Mouse (Mus musculus): ENCODE data around the gene Aqp5. TPM values are rescaled to one million over a fixed set of nuclear protein-coding genes. Genes with fewer than 3 reads are reported as not detected.
A peak's percentile ranks its signal among the peaks of the same experiment; 100 is the strongest.

The Aqp5 gene
- total RNA-seq, 1 experiment = 2.9 TPM

DNA sequence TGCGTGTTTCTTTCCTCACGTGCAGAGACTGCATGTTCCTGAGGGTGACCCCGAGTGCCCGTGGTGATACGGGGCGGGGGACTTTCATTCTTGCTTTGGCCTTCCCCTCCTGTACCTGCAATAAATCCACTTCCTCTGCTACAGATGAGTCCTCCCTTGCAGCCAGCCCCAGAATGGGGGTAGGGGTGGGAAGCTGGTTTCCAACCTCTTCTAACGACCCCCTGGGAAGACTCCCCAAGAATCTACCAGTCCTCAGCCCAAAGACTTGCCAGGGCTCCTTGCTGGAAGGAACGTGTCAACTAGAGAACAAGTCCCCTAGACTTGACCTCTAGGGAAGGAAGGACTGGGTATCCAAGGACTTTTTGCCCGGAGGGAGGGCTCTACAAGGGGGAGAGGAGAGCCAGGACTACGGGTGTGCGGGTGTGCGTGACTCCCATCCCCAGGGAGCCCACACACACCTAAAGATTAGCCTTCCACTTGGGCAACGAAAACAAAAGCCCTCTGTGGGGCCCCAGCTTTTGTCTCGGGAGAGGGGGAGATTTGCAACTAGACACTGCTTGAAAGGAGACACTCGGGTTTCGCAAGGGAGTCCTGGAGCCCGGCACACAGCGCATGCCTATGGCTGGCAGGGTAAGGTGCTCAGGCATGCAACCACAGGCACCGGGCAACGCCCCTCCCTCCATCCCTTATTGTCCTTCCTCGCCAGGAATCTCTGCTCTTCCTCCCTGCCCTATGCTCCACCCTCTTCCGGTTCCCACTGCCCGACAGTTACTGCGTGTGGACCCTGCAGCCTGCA is 6.0 kb upstream of the Aqp5 start:
- Histone ChIP-seq H3K27ac (ENCODE audit: insufficient read depth, low read depth, low read length, poor library complexity, severe bottlenecking) (no peak overlapping the region), H3K9me3 (ENCODE audit: control insufficient read depth, insufficient read depth, low read depth, low read length) (no peaks in the 10 kb centered on the region), H3K36me3 (ENCODE audit: control insufficient read depth, insufficient read depth, low read length, poor library complexity, severe bottlenecking) (no peaks in the 10 kb centered on the region), H3K4me1 (ENCODE audit: control insufficient read depth in 2 of 2, insufficient read depth in 2 of 2, low read length in 2 of 2, poor library complexity in 1 of 2) (peaks cover 6 to 18% of the 10 kb centered on the region in 2 experiments; a peak in 3 of 4 replicates), H3K4me3 (ENCODE audit: insufficient read depth in 1 of 2, low read depth in 1 of 2, low read length in 2 of 2, poor library complexity in 1 of 2, severe bottlenecking in 1 of 2) (peak overlapping the region; percentile 47 to 65), H3K9ac (ENCODE audit: insufficient read depth, low read depth, low read length, poor library complexity, severe bottlenecking) (peak overlapping the region; percentile 40; the same call in 1 of the 2 replicates)
- in situ Hi-C loops (cut with MboI; ENCODE audit: low sequenced_read_pairs in 2 of 2, unreplicated experiment in 2 of 2) = no loop called here
- DNase-seq (ENCODE audit: low read depth, low spot score) = peak; percentile 55
- TF ChIP-seq CHD2 (IDR thresholded peaks at IDR 0.05; ENCODE audit: low read depth, low read length) (no peak), ZNF384 (IDR thresholded peaks at IDR 0.05; ENCODE audit: low read depth, low read length) (no peak), HCFC1 (IDR thresholded peaks at IDR 0.05; ENCODE audit: borderline replicate concordance, insufficient read depth, low read length) (no peak), ZC3H11A (IDR thresholded peaks at IDR 0.05; ENCODE audit: borderline replicate concordance, low read depth, low read length) (no peak), MAFK (IDR thresholded peaks at IDR 0.05; ENCODE audit: insufficient read depth, low read depth, low read length) (no peak)

- in situ Hi-C loops (cut with MboI; ENCODE audit: low sequenced_read_pairs in 2 of 2, unreplicated experiment in 2 of 2) = no loop called here
- peaks cover 6 to 15% of the 10 kb centered on the region in 2 experiments; a peak in 3 of 4 replicates for H3K4me1 ChIP-seq (ENCODE audit: control insufficient read depth in 2 of 2, insufficient read depth in 2 of 2, low read length in 2 of 2, poor library complexity in 1 of 2)
- DNase-seq (ENCODE audit: low read depth, low spot score) = no peak
- H3K9ac ChIP-seq (ENCODE audit: insufficient read depth, low read depth, low read length, poor library complexity, severe bottlenecking) = no peak overlapping the region
- no peaks in the 10 kb centered on the region for H3K36me3 ChIP-seq (ENCODE audit: control insufficient read depth, insufficient read depth, low read length, poor library complexity, severe bottlenecking)
- H3K27ac ChIP-seq (ENCODE audit: insufficient read depth, low read depth, low read length, poor library complexity, severe bottlenecking) = no peak overlapping the region
- H3K4me3 ChIP-seq (ENCODE audit: insufficient read depth in 1 of 2, low read depth in 1 of 2, low read length in 2 of 2, poor library complexity in 1 of 2, severe bottlenecking in 1 of 2) = no peak overlapping the region
- TF ChIP-seq CHD2 (IDR thresholded peaks at IDR 0.05; ENCODE audit: low read depth, low read length) = no peak
- TF ChIP-seq ZC3H11A (IDR thresholded peaks at IDR 0.05; ENCODE audit: borderline replicate concordance, low read depth, low read length) = no peak
- no peak for TF ChIP-seq MAFK (IDR thresholded peaks at IDR 0.05; ENCODE audit: insufficient read depth, low read depth, low read length)
- TF ChIP-seq HCFC1 (IDR thresholded peaks at IDR 0.05; ENCODE audit: borderline replicate concordance, insufficient read depth, low read length) = no peak
- TF ChIP-seq ZNF384 (IDR thresholded peaks at IDR 0.05; ENCODE audit: low read depth, low read length) = no peak
- no peaks in the 10 kb centered on the region for H3K9me3 ChIP-seq (ENCODE audit: control insufficient read depth, insufficient read depth, low read depth, low read length)
Observed at GRCm38 (mm10) chr15:99585741-99586140, 4.8 kb upstream of the Aqp5 start.

GRCm38 (mm10) chr15:99586525-99586924 is 4.1 kb upstream of the Aqp5 start:
- Histone ChIP-seq H3K27ac (ENCODE audit: insufficient read depth, low read depth, low read length, poor library complexity, severe bottlenecking) (no peak overlapping the region), H3K4me3 (ENCODE audit: insufficient read depth in 1 of 2, low read depth in 1 of 2, low read length in 2 of 2, poor library complexity in 1 of 2, severe bottlenecking in 1 of 2) (no peak overlapping the region), H3K9me3 (ENCODE audit: control insufficient read depth, insufficient read depth, low read depth, low read length) (no peaks in the 10 kb centered on the region), H3K9ac (ENCODE audit: insufficient read depth, low read depth, low read length, poor library complexity, severe bottlenecking) (no peak overlapping the region), H3K4me1 (ENCODE audit: control insufficient read depth in 2 of 2, insufficient read depth in 2 of 2, low read length in 2 of 2, poor library complexity in 1 of 2) (peaks cover 6 to 15% of the 10 kb centered on the region in 2 experiments; a peak in 3 of 4 replicates), H3K36me3 (ENCODE audit: control insufficient read depth, insufficient read depth, low read length, poor library complexity, severe bottlenecking) (no peaks in the 10 kb centered on the region)
- in situ Hi-C loops (cut with MboI; ENCODE audit: low sequenced_read_pairs in 2 of 2, unreplicated experiment in 2 of 2) = no loop called here
- TF ChIP-seq MAFK (IDR thresholded peaks at IDR 0.05; ENCODE audit: insufficient read depth, low read depth, low read length) (no peak), ZNF384 (IDR thresholded peaks at IDR 0.05; ENCODE audit: low read depth, low read length) (no peak), HCFC1 (IDR thresholded peaks at IDR 0.05; ENCODE audit: borderline replicate concordance, insufficient read depth, low read length) (no peak), CHD2 (IDR thresholded peaks at IDR 0.05; ENCODE audit: low read depth, low read length) (no peak), ZC3H11A (IDR thresholded peaks at IDR 0.05; ENCODE audit: borderline replicate concordance, low read depth, low read length) (no peak)
- DNase-seq (ENCODE audit: low read depth, low spot score) = no peak

DNA sequence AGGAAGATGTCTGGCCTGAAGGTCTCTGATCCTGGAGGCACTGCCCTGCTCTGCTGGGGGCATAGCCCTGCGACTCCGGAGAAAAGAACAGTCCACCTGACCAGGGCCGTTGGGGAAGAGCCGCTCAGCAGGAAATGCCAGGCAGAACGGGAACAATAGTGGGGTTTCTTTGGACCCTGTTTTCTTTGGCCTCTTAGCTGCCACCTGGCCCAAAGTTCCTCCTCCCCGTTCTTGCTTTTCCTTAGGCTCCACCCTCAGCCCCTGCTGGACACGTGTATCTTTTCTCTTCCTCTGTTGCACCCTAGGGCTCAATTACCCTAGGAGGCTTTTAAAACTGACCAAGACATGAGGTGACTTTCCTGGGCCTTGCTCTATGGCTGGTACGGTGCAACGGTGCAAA is 1.3 kb upstream of the Aqp5 start:
- no peak for DNase-seq (ENCODE audit: low read depth, low spot score)
- TF ChIP-seq ZNF384 (IDR thresholded peaks at IDR 0.05; ENCODE audit: low read depth, low read length) (no peak), HCFC1 (IDR thresholded peaks at IDR 0.05; ENCODE audit: borderline replicate concordance, insufficient read depth, low read length) (no peak), ZC3H11A (IDR thresholded peaks at IDR 0.05; ENCODE audit: borderline replicate concordance, low read depth, low read length) (no peak), CHD2 (IDR thresholded peaks at IDR 0.05; ENCODE audit: low read depth, low read length) (no peak), MAFK (IDR thresholded peaks at IDR 0.05; ENCODE audit: insufficient read depth, low read depth, low read length) (no peak)
- H3K9me3 ChIP-seq (ENCODE audit: control insufficient read depth, insufficient read depth, low read depth, low read length) = no peaks in the 10 kb centered on the region
- no peak overlapping the region for H3K9ac ChIP-seq (ENCODE audit: insufficient read depth, low read depth, low read length, poor library complexity, severe bottlenecking)
- no peaks in the 10 kb centered on the region for H3K36me3 ChIP-seq (ENCODE audit: control insufficient read depth, insufficient read depth, low read length, poor library complexity, severe bottlenecking)
- no peak overlapping the region for H3K4me3 ChIP-seq (ENCODE audit: insufficient read depth in 1 of 2, low read depth in 1 of 2, low read length in 2 of 2, poor library complexity in 1 of 2, severe bottlenecking in 1 of 2)
- in situ Hi-C loops (cut with MboI; ENCODE audit: low sequenced_read_pairs in 2 of 2, unreplicated experiment in 2 of 2) = no loop called here
- no peak overlapping the region for H3K27ac ChIP-seq (ENCODE audit: insufficient read depth, low read depth, low read length, poor library complexity, severe bottlenecking)
- H3K4me1 ChIP-seq (ENCODE audit: control insufficient read depth in 2 of 2, insufficient read depth in 2 of 2, low read length in 2 of 2, poor library complexity in 1 of 2) = peaks cover 4 to 13% of the 10 kb centered on the region in 2 experiments; a peak in 3 of 4 replicates
